Mouse (Mus musculus) forebrain, postnatal 0 days (tissue): Measurements from ENCODE around the gene Ncbp3. TPM values are rescaled to one million over a fixed set of nuclear protein-coding genes. Genes with fewer than 3 reads are reported as not detected.

ENCODE experiments used
- ATAC-seq: fragments of 200-750 bp; cut with Nextera tagmentation; 2 replicates; pipeline ENCODE4 v1.8.0; 2017; ENCODE audit warnings: mild to moderate bottlenecking, moderate library complexity
- DNase-seq: peaks from one replicate; pipeline ENCODE4 v3.0.0-alpha.2; 2015
- H3K27ac ChIP-seq: fragments of 300-500 bp; sonication (generic); 2 replicates; pipeline ENCODE4 v1.5.1; 2014; ENCODE audit warnings: low read depth, mild to moderate bottlenecking, antibody characterized with exemption, low read length, moderate library complexity, mixed read lengths
- H3K27me3 ChIP-seq: fragments of 300-500 bp; sonication (generic); 2 replicates; pipeline ENCODE4 v1.6.1; 2014; ENCODE audit warnings: mild to moderate bottlenecking, low read length, mixed read lengths; ENCODE audit not compliant: insufficient read depth
- H3K36me3 ChIP-seq: fragments of 300-500 bp; sonication (generic); 2 replicates; pipeline ENCODE4 v1.6.1; 2014; ENCODE audit warnings: mild to moderate bottlenecking, moderate library complexity; ENCODE audit not compliant: insufficient read depth
- H3K4me1 ChIP-seq: fragments of 300-500 bp; sonication (generic); 2 replicates; pipeline ENCODE4 v1.6.1; 2014; ENCODE audit warnings: antibody characterized with exemption; ENCODE audit not compliant: insufficient read depth
- H3K4me2 ChIP-seq: fragments of 300-500 bp; sonication (generic); 2 replicates; pipeline ENCODE4 v1.6.1; 2014; ENCODE audit warnings: low read depth, mild to moderate bottlenecking, moderate library complexity
- H3K4me3 ChIP-seq: fragments of 300-500 bp; sonication (generic); 2 replicates; pipeline ENCODE4 v1.5.1; 2014; ENCODE audit warnings: low read depth, low read length, mixed read lengths
- H3K9ac ChIP-seq: fragments of 300-500 bp; sonication (generic); 2 replicates; pipeline ENCODE4 v1.6.1; 2014; ENCODE audit warnings: mild to moderate bottlenecking
- H3K9me3 ChIP-seq: fragments of 300-500 bp; sonication (generic); 2 replicates; pipeline ENCODE4 v1.6.1; 2016; ENCODE audit warnings: low read length
- CTCF ChIP-seq: sonication (generic); IDR thresholded peaks from 2 replicates; pipeline ENCODE4 v1.5.1; 2016; ENCODE audit warnings: antibody characterized with exemption, control low read depth, low read depth
- WGBS: fragments of 180-500 bp; shearing (Covaris S2); extraction: QIAGEN DNeasy Blood & Tissue Kit; methylation state at CpG from one replicate; pipeline ENCODE4 v1.1.7; 2014; 5-methylcytosine and 5-hydroxymethylcytosine counted together
- polyA plus RNA-seq: library from polyadenylated mRNA; unstranded; fragments of >200 nt; fragmentation: Nextera tagmentation; extraction: Ambion mirVana; gene quantifications from 2 replicates; pipeline ENCODE4 v1.2.1, GENCODE M21; 2015
- total RNA-seq: library from RNA; depleted of rRNA; stranded (reverse); fragments of >200 nt; gene quantifications from 2 replicates; pipeline ENCODE4 v1.2.3, GENCODE M21; 2014

Gene Ncbp3
- total and polyA plus RNA-seq, 2 experiments from 2014 or later, result 6.1 to 11.0 TPM

- DNase-seq, result peak; percentile 22
- no peak overlapping the region for H3K9ac ChIP-seq
These were observed 37.9 kb upstream of the Ncbp3 start for GRCm38 (mm10) chr11:73009531-73010274.

DNA sequence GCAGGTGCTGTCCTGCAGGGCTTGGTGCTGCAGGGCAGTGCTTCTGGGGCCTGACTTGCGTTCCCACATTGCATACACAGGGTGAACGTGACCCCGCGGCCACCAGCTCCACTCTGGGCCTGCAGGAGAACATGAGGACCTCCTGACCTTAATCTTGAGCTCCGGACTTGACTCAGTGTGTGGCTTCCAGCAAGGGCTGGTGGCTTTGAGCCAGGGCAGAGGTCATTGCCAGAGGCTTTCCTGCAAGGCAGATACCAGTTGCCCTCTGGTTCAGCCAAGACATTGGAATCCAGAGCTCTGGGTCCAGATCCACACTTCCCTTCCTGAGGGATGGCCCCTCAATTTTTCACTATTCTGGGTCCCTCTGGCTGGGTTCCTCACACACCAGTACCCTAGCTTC is 33.6 kb upstream of the Ncbp3 start:
- no peak overlapping the region for H3K27ac ChIP-seq
- no peaks in the 10 kb centered on the region for H3K36me3 ChIP-seq
- no peaks in the 10 kb centered on the region for H3K27me3 ChIP-seq
- H3K4me3 ChIP-seq, result no peak overlapping the region
- no peaks in the 10 kb centered on the region for H3K9me3 ChIP-seq
- no peak overlapping the region for H3K4me2 ChIP-seq
- 75% methylated on average over 5 of the region's 5 CpGs for WGBS
- DNase-seq (no peak), ATAC-seq (no peak)
- no peak overlapping the region for H3K9ac ChIP-seq
- no peak for TF ChIP-seq CTCF
- H3K4me1 ChIP-seq, result no peaks in the 10 kb centered on the region

More at GRCm38 (mm10) chr11:73009531-73010274, 37.9 kb upstream of the Ncbp3 start:
- no peaks in the 10 kb centered on the region for H3K27me3 ChIP-seq
- no peaks in the 10 kb centered on the region for H3K4me1 ChIP-seq
- H3K4me3 ChIP-seq, result no peak overlapping the region
- H3K9me3 ChIP-seq, result no peaks in the 10 kb centered on the region
- no peak for ATAC-seq
- no peaks in the 10 kb centered on the region for H3K36me3 ChIP-seq
- H3K4me2 ChIP-seq, result no peak overlapping the region
- WGBS, result 53% methylated on average over 13 of the region's 13 CpGs
- no peak overlapping the region for H3K27ac ChIP-seq
- no peak for TF ChIP-seq CTCF

DNA sequence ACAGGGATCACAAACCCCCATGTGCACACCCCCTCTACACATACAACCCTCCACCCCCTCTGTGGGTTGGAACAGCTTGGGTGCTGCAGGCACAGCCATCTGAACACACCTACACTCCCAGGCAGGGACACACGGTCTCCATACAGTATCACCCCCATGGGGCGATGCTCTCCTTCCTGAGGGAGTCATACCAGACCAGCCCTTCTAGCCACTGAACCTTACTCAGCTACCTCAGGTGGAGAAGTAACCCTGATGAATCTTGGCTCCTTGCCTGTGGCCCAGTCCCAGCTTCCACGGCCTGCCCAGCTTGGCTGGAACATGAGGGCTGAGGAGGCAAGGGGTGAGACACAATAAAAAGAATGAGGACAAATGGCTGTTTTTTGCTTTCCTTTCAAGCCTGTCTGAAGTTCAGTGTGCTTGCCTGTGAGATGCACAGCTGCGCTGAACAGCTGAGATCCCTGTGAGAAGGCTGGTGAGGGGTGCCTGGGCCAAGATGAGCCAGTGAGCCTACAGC is 32.7 kb upstream of the Ncbp3 start:
- Histone ChIP-seq H3K27ac (no peak overlapping the region), H3K4me3 (no peak overlapping the region), H3K4me1 (peaks cover 3% of the 10 kb centered on the region; the same call in 1 of the 2 replicates), H3K27me3 (no peaks in the 10 kb centered on the region), H3K36me3 (no peaks in the 10 kb centered on the region), H3K4me2 (no peak overlapping the region), H3K9ac (no peak overlapping the region), H3K9me3 (no peaks in the 10 kb centered on the region)
- ATAC-seq (no peak), DNase-seq (no peak)
- 63% methylated on average over 4 of the region's 4 CpGs for WGBS
- TF ChIP-seq CTCF, result no peak

GRCm38 (mm10) chr11:73015391-73016102 is 32.0 kb upstream of the Ncbp3 start:
- DNase-seq, result no peak
- ATAC-seq, result no peak
- no peaks in the 10 kb centered on the region for H3K9me3 ChIP-seq
- TF ChIP-seq CTCF, result no peak
- no peak overlapping the region for H3K4me3 ChIP-seq
- H3K4me2 ChIP-seq, result no peak overlapping the region
- no peak overlapping the region for H3K27ac ChIP-seq
- no peaks in the 10 kb centered on the region for H3K27me3 ChIP-seq
- 55% methylated on average over 5 of the region's 5 CpGs for WGBS
- H3K4me1 ChIP-seq, result peaks cover 4% of the 10 kb centered on the region; the same call in 1 of the 2 replicates
- H3K36me3 ChIP-seq, result no peaks in the 10 kb centered on the region
- no peak overlapping the region for H3K9ac ChIP-seq

DNA sequence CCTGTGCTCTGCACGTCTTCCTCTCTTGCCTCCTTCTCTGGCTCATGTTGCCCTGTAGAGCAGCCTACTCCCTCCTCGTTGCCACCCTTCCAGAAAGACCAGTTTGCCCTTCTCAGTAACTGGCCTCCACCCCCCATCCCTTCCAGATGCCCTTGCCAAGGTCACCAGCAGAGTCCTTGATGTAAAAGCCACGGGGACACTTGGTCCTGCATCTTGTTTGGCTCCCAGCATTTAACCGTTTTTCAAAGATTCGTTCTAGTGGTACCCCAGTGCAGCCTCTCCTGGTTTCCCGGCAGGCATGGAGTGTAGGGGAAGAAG is 31.5 kb upstream of the Ncbp3 start:
- no peaks in the 10 kb centered on the region for H3K27me3 ChIP-seq
- no peak overlapping the region for H3K4me2 ChIP-seq
- 66% methylated on average over 6 of the region's 6 CpGs for WGBS
- peaks cover 4% of the 10 kb centered on the region; the same call in 1 of the 2 replicates for H3K4me1 ChIP-seq
- ATAC-seq (no peak), DNase-seq (no peak)
- H3K9ac ChIP-seq, result no peak overlapping the region
- no peaks in the 10 kb centered on the region for H3K9me3 ChIP-seq
- no peak overlapping the region for H3K4me3 ChIP-seq
- H3K36me3 ChIP-seq, result no peaks in the 10 kb centered on the region
- H3K27ac ChIP-seq, result no peak overlapping the region
- no peak for TF ChIP-seq CTCF

DNA sequence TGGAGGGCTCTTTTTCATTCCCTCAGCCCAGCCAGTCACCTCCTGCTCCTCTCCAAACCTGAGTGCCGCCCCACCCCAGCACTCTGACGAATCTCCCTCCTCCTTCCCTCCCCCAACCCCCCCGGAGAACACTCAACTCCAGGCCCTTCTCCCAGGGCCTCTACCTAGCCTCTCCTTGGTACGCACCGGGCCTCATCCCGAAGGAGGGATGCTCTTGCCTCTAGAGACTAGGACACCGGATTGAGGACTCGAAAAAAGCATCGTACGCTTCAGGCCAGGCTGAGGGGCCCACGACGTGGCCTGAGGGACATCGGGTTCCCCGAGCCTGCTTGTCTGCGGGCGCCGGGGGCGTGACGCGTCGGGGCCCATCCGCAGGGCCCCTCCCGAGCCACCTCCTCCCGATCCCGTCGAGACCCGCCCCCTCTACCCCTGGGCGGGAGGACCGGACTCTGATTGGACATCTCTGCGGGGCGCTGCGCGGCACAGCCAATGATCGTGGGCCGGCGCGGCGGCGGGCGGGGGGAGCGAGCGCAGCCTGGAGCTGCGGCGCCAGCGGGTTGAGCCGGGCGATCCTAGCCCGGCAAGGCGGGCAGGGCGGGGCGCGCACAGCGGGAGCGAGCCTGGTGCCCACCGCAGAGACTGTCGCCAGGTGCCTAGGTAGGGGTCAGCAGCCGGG is 29.0 kb upstream of the Ncbp3 start, which contains the start of gene Camkk1:
Gene Camkk1, plus strand, starts transcription at position 538 of the 676 bp plus-strand sequence.
- Histone ChIP-seq H3K4me1 (peaks cover 4% of the 10 kb centered on the region; the same call in 1 of the 2 replicates), H3K9me3 (no peaks in the 10 kb centered on the region), H3K9ac (peak within 1 kb of the TSS; percentile 73), H3K4me3 (peak within 1 kb of the TSS; percentile 60), H3K4me2 (peak within 1 kb of the TSS; percentile 76), H3K27me3 (no peaks in the 10 kb centered on the region), H3K36me3 (no peaks in the 10 kb centered on the region), H3K27ac (peak within 1 kb of the TSS; percentile 50; the same call in 1 of the 2 replicates)
- DNase-seq, result peak; percentile 95
- 3% methylated on average over 56 of the region's 57 CpGs for WGBS
- peak; percentile 95 for ATAC-seq
- no peak for TF ChIP-seq CTCF
